Mouse (Mus musculus): Measurements from ENCODE around the gene Serp2. TPM values are rescaled to one million over a fixed set of nuclear protein-coding genes. Genes with fewer than 3 reads are reported as not detected.
A peak's percentile ranks its signal among the peaks of the same experiment; 100 is the strongest.
"Not testable (repeated sequence)": the region's sequence is repeated elsewhere in the genome, so short reads cannot be mapped to it uniquely, and the experiment has no call there.

Serp2 gene
- polyA plus RNA-seq, 1 experiment from 2014 or later, result 25.2 TPM

DNA sequence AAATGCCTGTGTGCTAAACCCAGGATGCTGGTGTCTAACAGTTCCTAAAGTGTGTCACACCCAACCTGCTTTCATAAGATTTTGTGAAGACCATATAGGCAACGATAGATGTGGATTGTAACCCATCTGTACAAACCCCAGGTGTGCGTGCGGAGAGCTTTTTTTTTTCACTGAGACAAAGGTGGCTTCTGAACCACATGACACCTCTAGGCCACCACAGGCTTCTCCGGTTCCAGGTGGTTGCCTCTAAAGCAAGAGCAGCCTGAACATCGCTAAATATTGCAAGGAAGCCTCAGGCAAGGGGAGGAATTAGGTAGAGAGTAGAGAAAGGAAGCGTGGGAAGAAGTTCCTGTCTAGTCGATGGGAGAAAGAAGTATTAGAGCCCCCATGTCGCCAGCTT is 10.0 kb upstream of the Serp2 start:
- Histone ChIP-seq H3K27me3 (ENCODE audit: poor library complexity, severe bottlenecking) (no peaks in the 10 kb centered on the region), H3K9me3 (no peaks in the 10 kb centered on the region), H3K27ac (no peak overlapping the region), H3K4me1 (no peaks in the 10 kb centered on the region; the same call in 1 of the 2 replicates), H3K36me3 (replicated peaks) (no peaks in the 10 kb centered on the region), H3K4me3 (no peak overlapping the region)
- WGBS, result 83% methylated on average over 8 of the region's 8 CpGs
- DNase-seq (ENCODE audit: extremely low spot score, low spot score), result no peak

DNA sequence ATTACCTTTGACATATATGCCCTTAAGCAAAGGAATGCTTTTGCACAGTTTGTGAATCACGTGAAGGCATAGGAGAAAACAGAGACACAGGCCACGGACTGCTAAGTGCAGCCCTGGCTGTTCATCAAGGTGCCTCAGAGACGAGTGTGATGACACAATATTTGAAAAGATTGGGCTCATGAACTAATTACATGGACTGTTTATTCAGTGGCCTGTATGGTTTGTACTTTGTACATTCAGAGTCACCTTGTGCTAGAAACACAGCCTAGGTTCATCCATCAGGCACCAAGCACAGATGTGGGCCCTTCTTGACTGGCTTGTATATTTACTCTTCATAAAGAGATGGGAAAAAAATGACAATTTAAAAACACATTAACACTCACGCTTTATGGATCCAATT is 9.5 kb upstream of the Serp2 start:
- Histone ChIP-seq H3K9me3 (no peaks in the 10 kb centered on the region), H3K36me3 (replicated peaks) (no peaks in the 10 kb centered on the region), H3K27me3 (ENCODE audit: poor library complexity, severe bottlenecking) (no peaks in the 10 kb centered on the region), H3K27ac (no peak overlapping the region), H3K4me3 (no peak overlapping the region), H3K4me1 (no peaks in the 10 kb centered on the region; the same call in 1 of the 2 replicates)
- no peak for DNase-seq (ENCODE audit: extremely low spot score, low spot score)
- 87% methylated on average over 4 of the region's 4 CpGs for WGBS

DNA sequence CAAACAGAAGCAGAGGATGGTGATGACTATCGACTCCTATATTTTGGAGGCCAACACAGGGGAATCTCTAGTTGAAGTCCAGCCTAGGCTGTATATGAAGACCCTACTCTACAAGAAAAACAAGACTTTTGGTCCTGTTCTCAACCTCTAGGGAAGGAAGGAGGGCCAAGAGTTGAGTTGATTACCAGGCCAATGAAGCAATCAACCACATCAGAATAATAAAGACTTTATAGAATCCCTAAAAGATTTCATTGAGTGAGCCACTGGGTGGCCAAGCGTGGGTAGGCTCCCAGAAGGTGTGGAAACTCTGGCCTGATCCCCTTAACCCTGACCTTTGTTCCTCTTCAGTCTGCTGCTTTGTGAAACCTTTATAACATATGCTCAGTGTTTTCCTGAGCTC is 2.5 kb upstream of the Serp2 start:
- H3K36me3 ChIP-seq (replicated peaks), result no peaks in the 10 kb centered on the region
- no peaks in the 10 kb centered on the region for H3K9me3 ChIP-seq
- WGBS, result 90% methylated on average over 2 of the region's 2 CpGs
- no peak overlapping the region for H3K4me3 ChIP-seq
- H3K27me3 ChIP-seq (ENCODE audit: poor library complexity, severe bottlenecking), result peaks cover 22% of the 10 kb centered on the region
- peaks cover 33% of the 10 kb centered on the region for H3K4me1 ChIP-seq
- no peak overlapping the region for H3K27ac ChIP-seq
- no peak for DNase-seq (ENCODE audit: extremely low spot score, low spot score)

DNA sequence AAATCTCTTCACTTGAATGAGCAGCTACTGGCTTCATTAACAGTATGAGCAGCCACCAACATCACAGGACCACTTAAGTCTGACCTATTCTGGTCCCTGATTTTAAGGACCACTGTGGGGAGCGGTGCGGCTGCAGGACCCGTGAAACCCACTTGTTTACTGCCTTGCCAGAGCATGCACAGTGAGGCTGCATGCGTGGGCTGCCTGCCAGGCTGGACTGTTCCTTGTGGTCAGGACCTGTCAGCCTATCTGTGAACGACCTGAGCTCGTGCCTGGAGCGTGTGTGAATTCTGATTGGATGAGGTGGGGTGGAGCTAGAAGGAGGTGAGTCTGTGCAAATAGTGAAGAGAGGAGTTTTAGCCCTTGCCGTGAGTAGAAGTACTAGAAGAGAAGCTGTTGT is 1.5 kb upstream of the Serp2 start:
- not testable (repeated sequence) for H3K9me3 ChIP-seq; H3K4me3 ChIP-seq; H3K36me3 ChIP-seq (replicated peaks); H3K27ac ChIP-seq; DNase-seq (ENCODE audit: extremely low spot score, low spot score)
- Histone ChIP-seq H3K27me3 (ENCODE audit: poor library complexity, severe bottlenecking) (peaks cover 22% of the 10 kb centered on the region), H3K4me1 (peaks cover 33% of the 10 kb centered on the region)
- WGBS, result 69% methylated on average over 8 of the region's 8 CpGs

DNA sequence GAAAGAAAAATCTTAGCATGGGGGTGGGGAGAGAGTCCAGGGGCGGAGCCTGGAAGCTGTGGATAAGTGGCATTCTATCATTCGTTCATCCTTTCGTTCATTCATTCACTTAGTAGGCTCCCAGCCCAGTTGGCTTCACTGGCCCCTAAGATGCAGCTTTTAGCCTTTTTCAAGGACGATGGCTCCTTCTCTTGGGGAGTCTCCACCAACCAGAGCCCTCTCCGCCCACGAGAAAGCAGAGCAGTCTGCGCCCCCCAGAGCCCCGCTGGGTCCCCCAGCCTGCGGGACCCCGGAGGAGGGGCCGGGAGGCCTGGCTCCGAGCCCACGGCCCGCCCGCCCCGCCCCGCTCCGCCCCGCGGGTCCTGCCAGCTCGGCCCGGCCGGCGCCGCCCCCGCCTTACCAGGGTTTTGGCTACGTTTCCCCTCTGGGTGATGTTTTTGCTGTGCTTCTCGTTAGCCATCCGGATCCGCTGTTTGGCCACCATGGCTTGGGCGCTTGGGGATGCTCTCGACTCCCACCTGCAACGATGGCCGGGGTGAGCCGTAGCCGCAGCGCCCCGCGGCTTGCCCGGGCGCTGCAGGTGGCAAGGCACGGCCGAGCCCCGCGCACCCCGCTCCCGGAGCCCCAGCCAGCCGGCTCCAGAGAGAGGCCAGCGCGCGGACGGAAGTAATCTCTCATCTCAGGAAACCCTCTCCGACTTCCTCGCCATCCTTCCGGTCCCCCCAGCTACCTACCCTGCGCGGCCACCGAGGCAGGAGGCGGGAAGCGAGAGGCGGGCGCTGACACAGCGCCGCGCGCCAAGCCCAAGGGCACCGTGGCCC is 448 bp downstream of the Serp2 start:
- Histone ChIP-seq H3K9me3 (no peaks in the 10 kb centered on the region), H3K4me1 (peaks cover 33% of the 10 kb centered on the region), H3K36me3 (replicated peaks) (no peaks in the 10 kb centered on the region), H3K27ac (peak overlapping the region; percentile 91), H3K27me3 (ENCODE audit: poor library complexity, severe bottlenecking) (peaks cover 22% of the 10 kb centered on the region), H3K4me3 (peak overlapping the region; percentile 81)
- DNase-seq (ENCODE audit: extremely low spot score, low spot score), result peak; percentile 57
- WGBS, result under 1% methylated on average over 65 of the region's 67 CpGs

DNA sequence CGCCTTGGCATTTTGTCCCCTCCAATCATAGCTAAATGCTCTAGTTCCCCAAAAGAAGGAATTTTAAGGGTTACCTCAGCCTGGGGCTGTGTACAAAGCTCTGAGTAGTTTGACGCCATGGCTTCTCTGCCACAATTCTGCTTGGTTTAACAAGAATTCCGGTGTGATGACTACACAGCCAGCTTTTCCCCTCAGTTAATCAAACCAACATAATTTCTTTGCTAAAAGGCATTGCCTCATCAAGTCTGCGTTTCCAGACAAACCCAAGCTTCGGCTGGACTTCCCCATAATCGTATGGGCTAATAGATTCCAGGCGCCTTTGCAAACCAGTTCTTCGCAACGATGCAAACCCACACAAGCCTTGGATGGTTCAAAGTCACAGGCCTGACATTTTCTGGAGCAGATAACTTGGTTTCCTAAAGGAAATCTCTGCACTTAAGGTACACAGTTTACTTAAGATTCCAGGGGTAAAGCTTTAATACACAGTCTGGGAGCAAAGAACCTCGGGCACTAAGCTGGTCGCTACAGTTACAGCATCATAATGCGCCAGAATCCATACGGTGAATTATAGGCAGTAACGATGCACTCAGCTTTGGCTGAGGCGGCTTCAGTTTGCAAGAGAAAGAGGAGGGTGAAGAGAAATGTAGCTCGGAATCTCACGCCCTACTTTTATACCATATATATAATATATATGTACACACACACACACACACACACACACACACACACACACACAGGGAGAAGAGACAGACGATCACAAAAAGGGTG is 1.2 kb downstream of the Serp2 start:
- 64% methylated on average over 18 of the region's 18 CpGs for WGBS
- H3K27me3 ChIP-seq (ENCODE audit: poor library complexity, severe bottlenecking), result peaks cover 22% of the 10 kb centered on the region
- no peaks in the 10 kb centered on the region for H3K9me3 ChIP-seq
- H3K36me3 ChIP-seq (replicated peaks), result no peaks in the 10 kb centered on the region
- no peak for DNase-seq (ENCODE audit: extremely low spot score, low spot score)
- H3K27ac ChIP-seq, result peak overlapping the region; percentile 91
- H3K4me3 ChIP-seq, result peak overlapping the region; percentile 81
- H3K4me1 ChIP-seq, result peaks cover 31% of the 10 kb centered on the region

DNA sequence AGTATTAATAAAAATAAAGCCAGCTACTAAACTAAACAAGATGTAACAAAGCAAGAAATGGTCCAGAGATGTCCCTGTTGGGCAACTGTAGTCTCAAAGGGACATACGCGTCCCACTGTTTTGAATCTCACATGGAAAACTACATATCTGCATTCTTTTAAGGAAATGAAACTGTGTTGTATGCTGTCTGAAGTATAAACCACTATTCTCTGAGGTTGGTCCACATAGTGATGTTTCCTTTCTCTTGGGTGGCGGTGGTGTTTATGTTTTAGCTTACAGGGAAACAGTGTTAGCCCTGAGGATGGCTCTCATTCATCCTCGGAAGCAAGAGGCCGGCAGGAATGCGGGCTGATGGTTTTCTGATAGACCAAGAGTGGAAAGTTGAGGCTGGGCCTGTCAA is 12.6 kb downstream of the Serp2 start:
- no peak overlapping the region for H3K4me3 ChIP-seq
- no peaks in the 10 kb centered on the region for H3K27me3 ChIP-seq (ENCODE audit: poor library complexity, severe bottlenecking)
- no peak overlapping the region for H3K27ac ChIP-seq
- H3K36me3 ChIP-seq (replicated peaks), result peaks cover 11% of the 10 kb centered on the region
- peaks cover 20% of the 10 kb centered on the region for H3K4me1 ChIP-seq
- DNase-seq (ENCODE audit: extremely low spot score, low spot score), result no peak
- WGBS, result 94% methylated on average over 6 of the region's 6 CpGs
- H3K9me3 ChIP-seq, result no peaks in the 10 kb centered on the region

DNA sequence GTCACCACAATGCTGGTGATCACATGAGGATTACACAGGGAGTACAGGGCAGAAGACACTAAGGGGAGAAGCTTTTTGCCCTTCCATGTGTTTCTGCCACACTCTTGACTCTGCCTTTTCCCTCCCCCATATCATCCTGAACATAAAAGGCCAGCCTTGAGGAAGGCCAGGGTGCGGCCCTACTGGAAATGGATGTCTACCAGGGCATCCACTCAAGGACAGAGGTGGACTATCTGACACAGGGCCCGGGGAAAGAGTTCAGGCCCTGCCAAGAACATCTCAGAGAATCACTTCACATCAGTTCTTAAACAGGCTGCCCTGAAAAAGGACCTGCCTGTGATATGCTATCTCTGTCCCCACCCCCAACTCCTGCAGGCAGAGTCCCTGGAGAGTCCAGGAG is 15.3 kb downstream of the Serp2 start:
- Histone ChIP-seq H3K27me3 (ENCODE audit: poor library complexity, severe bottlenecking) (no peaks in the 10 kb centered on the region), H3K36me3 (replicated peaks) (no peaks in the 10 kb centered on the region), H3K9me3 (no peaks in the 10 kb centered on the region), H3K4me1 (peaks cover 33% of the 10 kb centered on the region), H3K4me3 (no peak overlapping the region), H3K27ac (peak overlapping the region; percentile 53; the same call in 1 of the 2 replicates)
- WGBS, result 83% methylated on average over 2 of the region's 2 CpGs
- DNase-seq (ENCODE audit: extremely low spot score, low spot score), result no peak

DNA sequence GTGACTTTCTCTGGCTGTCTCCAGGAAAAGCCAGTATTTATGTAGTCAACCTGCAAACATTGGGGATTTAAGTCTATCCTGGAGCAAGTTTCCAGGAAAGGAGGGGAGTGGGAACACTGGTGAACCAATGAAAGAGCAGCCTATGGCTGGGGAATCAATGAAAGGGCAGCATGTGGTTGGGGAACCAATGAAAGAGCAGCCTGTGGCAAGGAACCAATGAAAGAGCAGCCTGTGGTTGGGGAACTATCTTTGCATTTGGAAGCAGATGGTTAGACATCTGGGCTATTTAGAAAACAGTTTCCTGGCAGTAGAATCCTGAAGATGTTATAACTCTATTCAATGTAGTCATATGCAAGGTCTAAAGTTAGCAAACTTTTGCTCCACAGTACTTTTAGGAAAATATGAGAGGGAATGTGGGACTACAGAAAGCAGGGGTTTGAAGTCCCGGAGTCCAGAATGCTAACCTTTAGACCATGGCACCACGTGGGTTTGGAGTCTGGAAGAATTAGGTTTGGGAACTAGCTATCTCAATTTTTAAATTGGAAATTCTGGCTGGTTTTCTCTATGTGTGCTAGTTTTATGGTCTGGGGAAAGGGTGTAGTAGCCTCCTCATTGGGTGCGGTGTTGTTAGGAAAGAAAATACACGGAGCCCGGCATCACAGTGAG is 16.6 kb downstream of the Serp2 start:
- 94% methylated on average over 5 of the region's 5 CpGs for WGBS
- no peaks in the 10 kb centered on the region for H3K27me3 ChIP-seq (ENCODE audit: poor library complexity, severe bottlenecking)
- H3K4me3 ChIP-seq, result no peak overlapping the region
- DNase-seq (ENCODE audit: extremely low spot score, low spot score), result no peak
- no peak overlapping the region for H3K27ac ChIP-seq
- no peaks in the 10 kb centered on the region for H3K9me3 ChIP-seq
- H3K36me3 ChIP-seq (replicated peaks), result no peaks in the 10 kb centered on the region
- peaks cover 25% of the 10 kb centered on the region for H3K4me1 ChIP-seq

DNA sequence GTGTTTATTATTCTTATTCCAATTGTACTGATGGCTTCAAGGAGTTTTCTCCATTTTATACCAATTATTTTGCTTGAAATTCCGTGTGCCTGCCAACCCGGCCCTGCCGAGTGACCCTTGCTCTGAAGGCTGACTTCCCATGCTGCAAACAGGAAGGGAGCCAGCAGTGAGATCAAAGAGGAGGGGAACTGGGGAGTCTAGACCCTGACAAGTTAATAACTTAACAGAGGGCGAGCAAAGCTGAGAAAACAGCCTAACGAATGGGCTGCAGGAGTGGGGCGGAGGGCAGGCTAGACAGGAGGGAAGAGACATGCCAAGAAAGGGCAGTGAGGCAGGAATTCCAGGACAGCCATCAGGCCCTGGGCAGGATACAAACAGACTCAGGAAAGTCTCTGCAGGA is 19.8 kb downstream of the Serp2 start:
- Histone ChIP-seq H3K4me1 (peaks cover 49% of the 10 kb centered on the region), H3K4me3 (no peak overlapping the region), H3K36me3 (replicated peaks) (no peaks in the 10 kb centered on the region), H3K27ac (peak overlapping the region; percentile 57), H3K27me3 (ENCODE audit: poor library complexity, severe bottlenecking) (no peaks in the 10 kb centered on the region), H3K9me3 (no peaks in the 10 kb centered on the region)
- WGBS, result 41% methylated on average over 6 of the region's 6 CpGs
- no peak for DNase-seq (ENCODE audit: extremely low spot score, low spot score)

DNA sequence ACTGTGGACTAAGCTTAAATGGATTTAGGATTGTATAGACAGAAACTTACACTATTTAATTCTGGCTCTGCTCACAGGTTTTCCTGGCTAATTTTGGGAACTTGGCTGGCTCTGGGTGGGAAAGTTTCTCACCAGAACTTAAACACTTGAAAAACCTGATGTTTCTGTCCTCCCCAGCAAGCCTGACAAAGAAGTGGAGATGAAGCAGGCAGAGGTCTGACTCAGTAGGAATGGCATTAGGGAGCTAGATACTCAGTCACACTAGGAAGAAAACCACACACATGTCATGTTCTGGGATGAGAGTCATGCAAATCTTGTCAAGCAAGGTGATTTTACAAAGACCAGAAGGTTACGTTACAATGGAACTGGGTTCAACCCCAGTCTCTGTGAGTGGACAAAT is 21.6 kb downstream of the Serp2 start:
- 100% methylated on average over 1 of the region's 1 CpGs for WGBS
- H3K36me3 ChIP-seq (replicated peaks), result no peaks in the 10 kb centered on the region
- no peak overlapping the region for H3K4me3 ChIP-seq
- no peaks in the 10 kb centered on the region for H3K27me3 ChIP-seq (ENCODE audit: poor library complexity, severe bottlenecking)
- H3K27ac ChIP-seq, result no peak overlapping the region
- peaks cover 37% of the 10 kb centered on the region for H3K4me1 ChIP-seq
- DNase-seq (ENCODE audit: extremely low spot score, low spot score), result no peak
- no peaks in the 10 kb centered on the region for H3K9me3 ChIP-seq

DNA sequence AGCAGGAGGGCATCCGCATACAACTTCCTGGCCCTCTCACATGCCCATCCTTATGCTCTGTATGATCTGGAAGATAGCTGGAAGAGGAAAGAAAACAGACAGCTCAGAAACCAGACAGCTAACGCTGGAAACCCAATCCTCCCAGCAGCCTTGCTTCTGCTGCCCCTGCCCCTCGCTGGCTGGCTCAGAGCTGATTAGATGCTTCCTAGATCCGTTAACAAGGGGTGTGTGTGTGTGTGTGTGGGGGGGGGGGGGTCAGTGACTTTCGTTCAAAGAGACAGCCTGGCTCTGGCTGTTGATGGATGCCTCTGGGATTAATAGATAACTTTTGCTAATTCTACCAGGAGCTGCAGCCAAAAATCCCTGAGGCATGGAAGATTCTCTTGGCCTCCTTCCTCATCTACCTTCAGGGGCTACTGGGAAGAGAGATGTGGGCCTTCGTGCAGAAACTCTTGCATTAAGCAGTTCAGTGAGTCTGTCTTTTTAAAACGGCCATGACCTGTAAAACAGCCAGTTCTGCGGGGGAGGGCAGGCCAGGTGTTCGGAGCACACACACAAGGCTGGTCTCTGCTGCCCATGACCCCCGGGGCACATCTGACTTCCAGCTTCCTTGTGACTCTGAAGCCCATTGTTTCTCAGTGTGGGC is 23.4 kb downstream of the Serp2 start:
- WGBS, result 18% methylated on average over 10 of the region's 10 CpGs
- peaks cover 47% of the 10 kb centered on the region for H3K4me1 ChIP-seq
- no peaks in the 10 kb centered on the region for H3K36me3 ChIP-seq (replicated peaks)
- peak overlapping the region; percentile 41 for H3K4me3 ChIP-seq
- no peaks in the 10 kb centered on the region for H3K9me3 ChIP-seq
- peak overlapping the region; percentile 85 for H3K27ac ChIP-seq
- DNase-seq (ENCODE audit: extremely low spot score, low spot score), result peak; percentile 30
- H3K27me3 ChIP-seq (ENCODE audit: poor library complexity, severe bottlenecking), result no peaks in the 10 kb centered on the region

All from forebrain, embryonic 10.5 days (tissue).